Mouse (Mus musculus): ENCODE measurements around the gene Ino80e. TPM values are rescaled to one million over a fixed set of nuclear protein-coding genes. Genes with fewer than 3 reads are reported as not detected.
A peak's percentile ranks its signal among the peaks of the same experiment; 100 is the strongest.

The Ino80e gene
- total and polyA plus RNA-seq, 2 experiments from 2014 or later, result 16.6 to 37.0 TPM

GRCm38 (mm10) chr7:126821835-126822511 lies 40.2 kb downstream of the Ino80e start:
- Histone ChIP-seq H3K27me3 (ENCODE audit: control insufficient read depth, insufficient read depth, low read length) (peaks cover 30% of the 10 kb centered on the region), H3K36me3 (replicated peaks; ENCODE audit: control insufficient read depth, insufficient read depth, low read length) (no peaks in the 10 kb centered on the region), H3K9ac (replicated peaks; ENCODE audit: low read depth, low read length) (no peak overlapping the region), H3K4me1 (ENCODE audit: control insufficient read depth, insufficient read depth) (no peaks in the 10 kb centered on the region; the same call in 1 of the 2 replicates), H3K9me3 (replicated peaks; ENCODE audit: control insufficient read depth, low read length) (no peaks in the 10 kb centered on the region), H3K4me2 (ENCODE audit: low read depth, low read length) (no peak overlapping the region), H3K4me3 (ENCODE audit: low read depth, low read length) (no peak overlapping the region), H3K27ac (ENCODE audit: low read depth) (no peak overlapping the region)
- ATAC-seq (ENCODE audit: insufficient read depth, low read depth) (peak; percentile 45; the same call in 1 of the 2 replicates), DNase-seq (ENCODE audit: low spot score) (peak; percentile 47)
- WGBS, result 26% methylated on average over 7 of the region's 7 CpGs
- TF ChIP-seq CTCF (IDR thresholded peaks at IDR 0.05; ENCODE audit: low read depth), result peak; percentile 92
- TF ChIP-seq EP300 (IDR thresholded peaks at IDR 0.05; ENCODE audit: low read depth), result no peak

- H3K36me3 ChIP-seq (replicated peaks; ENCODE audit: control insufficient read depth, insufficient read depth, low read length), result no peaks in the 10 kb centered on the region
- no peak overlapping the region for H3K4me2 ChIP-seq (ENCODE audit: low read depth, low read length)
- H3K4me3 ChIP-seq (ENCODE audit: low read depth, low read length), result no peak overlapping the region
- peaks cover 18% of the 10 kb centered on the region for H3K27me3 ChIP-seq (ENCODE audit: control insufficient read depth, insufficient read depth, low read length)
- no peak for DNase-seq (ENCODE audit: low spot score)
- no peak for TF ChIP-seq EP300 (IDR thresholded peaks at IDR 0.05; ENCODE audit: low read depth)
- TF ChIP-seq CTCF (IDR thresholded peaks at IDR 0.05; ENCODE audit: low read depth), result no peak; the same call in 1 of the 2 replicates
- H3K9ac ChIP-seq (replicated peaks; ENCODE audit: low read depth, low read length), result no peak overlapping the region
- no peak overlapping the region for H3K27ac ChIP-seq (ENCODE audit: low read depth)
- 17% methylated on average over 1 of the region's 1 CpGs for WGBS
- H3K4me1 ChIP-seq (ENCODE audit: control insufficient read depth, insufficient read depth), result no peaks in the 10 kb centered on the region; the same call in 1 of the 2 replicates
- H3K9me3 ChIP-seq (replicated peaks; ENCODE audit: control insufficient read depth, low read length), result no peaks in the 10 kb centered on the region
- ATAC-seq (ENCODE audit: insufficient read depth, low read depth), result no peak
Measured at GRCm38 (mm10) chr7:126818818-126819217, 43.4 kb downstream of the Ino80e start.

- H3K4me2 ChIP-seq (ENCODE audit: low read depth, low read length), result no peak overlapping the region
- no peak overlapping the region for H3K4me3 ChIP-seq (ENCODE audit: low read depth, low read length)
- no peak overlapping the region for H3K9ac ChIP-seq (replicated peaks; ENCODE audit: low read depth, low read length)
- H3K36me3 ChIP-seq (replicated peaks; ENCODE audit: control insufficient read depth, insufficient read depth, low read length), result no peaks in the 10 kb centered on the region
- no peak for DNase-seq (ENCODE audit: low spot score)
- no peak overlapping the region for H3K27ac ChIP-seq (ENCODE audit: low read depth)
- H3K27me3 ChIP-seq (ENCODE audit: control insufficient read depth, insufficient read depth, low read length), result peaks cover 6% of the 10 kb centered on the region
- H3K9me3 ChIP-seq (replicated peaks; ENCODE audit: control insufficient read depth, low read length), result no peaks in the 10 kb centered on the region
- H3K4me1 ChIP-seq (ENCODE audit: control insufficient read depth, insufficient read depth), result no peaks in the 10 kb centered on the region
- no peak for ATAC-seq (ENCODE audit: insufficient read depth, low read depth)
- no peak for TF ChIP-seq EP300 (IDR thresholded peaks at IDR 0.05; ENCODE audit: low read depth)
- TF ChIP-seq CTCF (IDR thresholded peaks at IDR 0.05; ENCODE audit: low read depth), result no peak
- 80% methylated on average over 7 of the region's 7 CpGs for WGBS
Measured at GRCm38 (mm10) chr7:126817595-126817994, 44.6 kb downstream of the Ino80e start.

- H3K9me3 ChIP-seq (replicated peaks; ENCODE audit: control insufficient read depth, low read length), result no peaks in the 10 kb centered on the region
- no peaks in the 10 kb centered on the region for H3K27me3 ChIP-seq (ENCODE audit: control insufficient read depth, insufficient read depth, low read length)
- 80% methylated on average over 8 of the region's 8 CpGs for WGBS
- TF ChIP-seq CTCF (IDR thresholded peaks at IDR 0.05; ENCODE audit: low read depth) (no peak), EP300 (IDR thresholded peaks at IDR 0.05; ENCODE audit: low read depth) (no peak)
- no peak overlapping the region for H3K9ac ChIP-seq (replicated peaks; ENCODE audit: low read depth, low read length)
- no peak overlapping the region for H3K4me3 ChIP-seq (ENCODE audit: low read depth, low read length)
- no peaks in the 10 kb centered on the region for H3K4me1 ChIP-seq (ENCODE audit: control insufficient read depth, insufficient read depth)
- DNase-seq (ENCODE audit: low spot score) (no peak), ATAC-seq (ENCODE audit: insufficient read depth, low read depth) (no peak)
- no peak overlapping the region for H3K27ac ChIP-seq (ENCODE audit: low read depth)
- no peak overlapping the region for H3K4me2 ChIP-seq (ENCODE audit: low read depth, low read length)
- H3K36me3 ChIP-seq (replicated peaks; ENCODE audit: control insufficient read depth, insufficient read depth, low read length), result no peaks in the 10 kb centered on the region
Measured at GRCm38 (mm10) chr7:126816494-126816893, 45.7 kb downstream of the Ino80e start.

- Histone ChIP-seq H3K4me1 (ENCODE audit: control insufficient read depth, insufficient read depth) (no peaks in the 10 kb centered on the region), H3K4me3 (ENCODE audit: low read depth, low read length) (no peak overlapping the region), H3K9me3 (replicated peaks; ENCODE audit: control insufficient read depth, low read length) (no peaks in the 10 kb centered on the region), H3K4me2 (ENCODE audit: low read depth, low read length) (no peak overlapping the region), H3K27ac (ENCODE audit: low read depth) (no peak overlapping the region), H3K27me3 (ENCODE audit: control insufficient read depth, insufficient read depth, low read length) (no peaks in the 10 kb centered on the region), H3K36me3 (replicated peaks; ENCODE audit: control insufficient read depth, insufficient read depth, low read length) (no peaks in the 10 kb centered on the region), H3K9ac (replicated peaks; ENCODE audit: low read depth, low read length) (no peak overlapping the region)
- 63% methylated on average over 8 of the region's 8 CpGs for WGBS
- ATAC-seq (ENCODE audit: insufficient read depth, low read depth), result no peak
- no peak for DNase-seq (ENCODE audit: low spot score)
- TF ChIP-seq EP300 (IDR thresholded peaks at IDR 0.05; ENCODE audit: low read depth), result no peak
- no peak for TF ChIP-seq CTCF (IDR thresholded peaks at IDR 0.05; ENCODE audit: low read depth)
Measured at GRCm38 (mm10) chr7:126815726-126816222, 46.4 kb downstream of the Ino80e start.
